Mouse (Mus musculus) embryonic facial prominence, embryonic 15.5 days (tissue): Measurements from ENCODE around the gene Upp2. TPM values are rescaled to one million over a fixed set of nuclear protein-coding genes. Genes with fewer than 3 reads are reported as not detected.

Experiments
- ATAC-seq: fragments of 200-750 bp; cut with Nextera tagmentation; 2 replicates; pipeline ENCODE4 v1.8.0; 2017; ENCODE audit warnings: low read depth, moderate TSS enrichment; ENCODE audit not compliant: insufficient number of reproducible peaks, low FRiP score, low TSS enrichment
- H3K27ac ChIP-seq: fragments of 300-500 bp; sonication (generic); replicated peaks from 2 replicates; pipeline ENCODE4 v1.5.1; 2015; ENCODE audit warnings: mild to moderate bottlenecking, inconsistent platforms
- H3K27me3 ChIP-seq: fragments of 300-500 bp; sonication (generic); 2 replicates; pipeline ENCODE4 v1.6.1; 2015; ENCODE audit warnings: inconsistent platforms
- H3K36me3 ChIP-seq: fragments of 300-500 bp; sonication (generic); 2 replicates; pipeline ENCODE4 v1.6.1; 2015; ENCODE audit warnings: mild to moderate bottlenecking, inconsistent platforms
- H3K4me1 ChIP-seq: fragments of 300-500 bp; sonication (generic); 2 replicates; pipeline ENCODE4 v1.6.1; 2015; ENCODE audit warnings: inconsistent platforms
- H3K4me2 ChIP-seq: fragments of 300-500 bp; sonication (generic); replicated peaks from 2 replicates; pipeline ENCODE4 v1.6.1; 2015; ENCODE audit warnings: mild to moderate bottlenecking, inconsistent platforms
- H3K4me3 ChIP-seq: fragments of 300-500 bp; sonication (generic); replicated peaks from 2 replicates; pipeline ENCODE4 v1.5.1; 2015; ENCODE audit warnings: mild to moderate bottlenecking, inconsistent platforms
- H3K9ac ChIP-seq: fragments of 300-500 bp; sonication (generic); 2 replicates; pipeline ENCODE4 v1.6.1; 2015; ENCODE audit warnings: inconsistent platforms
- H3K9me3 ChIP-seq: fragments of 300-500 bp; sonication (generic); replicated peaks from 2 replicates; pipeline ENCODE4 v1.6.1; 2016; ENCODE audit warnings: inconsistent platforms
- WGBS: fragments of 180-500 bp; shearing (Covaris S2); methylation state at CpG from one replicate; pipeline ENCODE4 v1.1.7; 2015; 5-methylcytosine and 5-hydroxymethylcytosine counted together
- polyA plus RNA-seq: library from polyadenylated mRNA; unstranded; fragments of >200 nt; fragmentation: Nextera tagmentation; extraction: Ambion mirVana; gene quantifications from 2 replicates; pipeline ENCODE4 v1.2.1, GENCODE M21; 2015

The Upp2 gene
- polyA plus RNA-seq, 1 experiment from 2014 or later: 11.0 TPM

GRCm38 (mm10) chr2:58679968-58680367 is 112.9 kb downstream of the Upp2 start:
- H3K4me2 ChIP-seq: no peak overlapping the region
- no peaks in the 10 kb centered on the region for H3K27me3 ChIP-seq
- no peaks in the 10 kb centered on the region for H3K36me3 ChIP-seq
- no peak overlapping the region for H3K4me3 ChIP-seq
- no peak overlapping the region for H3K27ac ChIP-seq
- no peaks in the 10 kb centered on the region for H3K4me1 ChIP-seq
- H3K9me3 ChIP-seq: no peaks in the 10 kb centered on the region
- ATAC-seq: no peak
- no peak overlapping the region for H3K9ac ChIP-seq
- 66% methylated on average over 12 of the region's 12 CpGs for WGBS

GRCm38 (mm10) chr2:58680794-58681193 is 113.7 kb downstream of the Upp2 start:
- Histone ChIP-seq H3K4me2 (no peak overlapping the region), H3K9me3 (no peaks in the 10 kb centered on the region), H3K27me3 (no peaks in the 10 kb centered on the region), H3K36me3 (no peaks in the 10 kb centered on the region), H3K9ac (no peak overlapping the region), H3K27ac (no peak overlapping the region), H3K4me3 (no peak overlapping the region), H3K4me1 (no peaks in the 10 kb centered on the region)
- no peak for ATAC-seq
- 32% methylated on average over 6 of the region's 6 CpGs for WGBS

GRCm38 (mm10) chr2:58681394-58681793 is 114.3 kb downstream of the Upp2 start:
- Histone ChIP-seq H3K4me3 (no peak overlapping the region), H3K36me3 (no peaks in the 10 kb centered on the region), H3K4me1 (no peaks in the 10 kb centered on the region), H3K9ac (no peak overlapping the region), H3K27ac (no peak overlapping the region), H3K9me3 (no peaks in the 10 kb centered on the region), H3K27me3 (no peaks in the 10 kb centered on the region), H3K4me2 (no peak overlapping the region)
- WGBS: 63% methylated on average over 3 of the region's 3 CpGs
- no peak for ATAC-seq

GRCm38 (mm10) chr2:58697501-58697900 is 130.4 kb downstream of the Upp2 start:
- Histone ChIP-seq H3K4me2 (no peak overlapping the region), H3K27me3 (no peaks in the 10 kb centered on the region), H3K4me3 (no peak overlapping the region), H3K27ac (no peak overlapping the region), H3K36me3 (no peaks in the 10 kb centered on the region), H3K9ac (no peak overlapping the region), H3K4me1 (no peaks in the 10 kb centered on the region), H3K9me3 (no peaks in the 10 kb centered on the region)
- ATAC-seq: no peak
- 64% methylated on average over 8 of the region's 8 CpGs for WGBS

- no peaks in the 10 kb centered on the region for H3K4me1 ChIP-seq
- 19% methylated on average over 5 of the region's 5 CpGs for WGBS
- H3K36me3 ChIP-seq: no peaks in the 10 kb centered on the region
- H3K27me3 ChIP-seq: no peaks in the 10 kb centered on the region
- no peak overlapping the region for H3K4me3 ChIP-seq
- 0 out of 2 replicates have a peak, but pooled peaks have one; percentile 43 for ATAC-seq
- no peak overlapping the region for H3K27ac ChIP-seq
- H3K9ac ChIP-seq: no peak overlapping the region
- H3K9me3 ChIP-seq: no peaks in the 10 kb centered on the region
- no peak overlapping the region for H3K4me2 ChIP-seq
These were observed 132.8 kb downstream of the Upp2 start for GRCm38 (mm10) chr2:58699931-58700330.

GRCm38 (mm10) chr2:58700354-58700753 is 133.3 kb downstream of the Upp2 start:
- Histone ChIP-seq H3K4me1 (no peaks in the 10 kb centered on the region), H3K36me3 (no peaks in the 10 kb centered on the region), H3K27me3 (no peaks in the 10 kb centered on the region), H3K9me3 (no peaks in the 10 kb centered on the region), H3K9ac (no peak overlapping the region), H3K4me2 (no peak overlapping the region), H3K27ac (no peak overlapping the region), H3K4me3 (no peak overlapping the region)
- 69% methylated on average over 7 of the region's 7 CpGs for WGBS
- ATAC-seq: no peak

- Histone ChIP-seq H3K4me3 (no peak overlapping the region), H3K9me3 (no peaks in the 10 kb centered on the region), H3K27me3 (no peaks in the 10 kb centered on the region), H3K4me1 (no peaks in the 10 kb centered on the region), H3K9ac (no peak overlapping the region), H3K27ac (no peak overlapping the region), H3K36me3 (no peaks in the 10 kb centered on the region), H3K4me2 (no peak overlapping the region)
- WGBS: 86% methylated on average over 4 of the region's 4 CpGs
- ATAC-seq: no peak
These were observed 134.5 kb downstream of the Upp2 start for GRCm38 (mm10) chr2:58701627-58702026.

- no peak overlapping the region for H3K27ac ChIP-seq
- WGBS: 53% methylated on average over 6 of the region's 6 CpGs
- H3K36me3 ChIP-seq: no peaks in the 10 kb centered on the region
- no peak overlapping the region for H3K4me2 ChIP-seq
- no peak for ATAC-seq
- no peaks in the 10 kb centered on the region for H3K27me3 ChIP-seq
- no peaks in the 10 kb centered on the region for H3K9me3 ChIP-seq
- no peak overlapping the region for H3K4me3 ChIP-seq
- no peaks in the 10 kb centered on the region for H3K4me1 ChIP-seq
- no peak overlapping the region for H3K9ac ChIP-seq
These were observed 136.1 kb downstream of the Upp2 start for GRCm38 (mm10) chr2:58703226-58703625.

GRCm38 (mm10) chr2:58703646-58704045 is 136.5 kb downstream of the Upp2 start:
- WGBS: 80% methylated on average over 6 of the region's 6 CpGs

GRCm38 (mm10) chr2:58704576-58704975 is 137.5 kb downstream of the Upp2 start:
- no peak overlapping the region for H3K4me2 ChIP-seq
- H3K9me3 ChIP-seq: no peaks in the 10 kb centered on the region
- 92% methylated on average over 3 of the region's 3 CpGs for WGBS
- no peak for ATAC-seq
- H3K27me3 ChIP-seq: no peaks in the 10 kb centered on the region
- H3K4me3 ChIP-seq: no peak overlapping the region
- H3K4me1 ChIP-seq: peaks cover 10% of the 10 kb centered on the region
- H3K27ac ChIP-seq: no peak overlapping the region
- no peak overlapping the region for H3K9ac ChIP-seq
- no peaks in the 10 kb centered on the region for H3K36me3 ChIP-seq

More at GRCm38 (mm10) chr2:58703646-58704045, 136.5 kb downstream of the Upp2 start:
- Histone ChIP-seq H3K36me3 (no peaks in the 10 kb centered on the region), H3K9ac (no peak overlapping the region), H3K4me1 (0 out of 2 replicates have a peak, but pooled peaks cover 2% of the 10 kb centered on the region), H3K27me3 (no peaks in the 10 kb centered on the region), H3K4me2 (no peak overlapping the region), H3K27ac (no peak overlapping the region), H3K9me3 (no peaks in the 10 kb centered on the region), H3K4me3 (no peak overlapping the region)
- no peak for ATAC-seq

GRCm38 (mm10) chr2:58707676-58708075 is 140.6 kb downstream of the Upp2 start:
- no peak for ATAC-seq
- no peak overlapping the region for H3K4me2 ChIP-seq
- no peaks in the 10 kb centered on the region for H3K9me3 ChIP-seq
- H3K4me1 ChIP-seq: peaks cover 31% of the 10 kb centered on the region
- WGBS: 72% methylated on average over 3 of the region's 3 CpGs
- no peaks in the 10 kb centered on the region for H3K27me3 ChIP-seq
- H3K9ac ChIP-seq: no peak overlapping the region
- no peak overlapping the region for H3K4me3 ChIP-seq
- H3K36me3 ChIP-seq: no peaks in the 10 kb centered on the region
- H3K27ac ChIP-seq: no peak overlapping the region

- H3K9me3 ChIP-seq: no peaks in the 10 kb centered on the region
- peak overlapping the region; percentile 81 for H3K27ac ChIP-seq
- no peak overlapping the region for H3K4me2 ChIP-seq
- no peaks in the 10 kb centered on the region for H3K27me3 ChIP-seq
- WGBS: 38% methylated on average over 5 of the region's 5 CpGs
- ATAC-seq: peak; percentile 69
- peaks cover 31% of the 10 kb centered on the region for H3K4me1 ChIP-seq
- H3K4me3 ChIP-seq: no peak overlapping the region
- H3K9ac ChIP-seq: no peak overlapping the region
- H3K36me3 ChIP-seq: no peaks in the 10 kb centered on the region
These were observed 143.1 kb downstream of the Upp2 start for GRCm38 (mm10) chr2:58710234-58710633.
